Mouse (Mus musculus): ENCODE measurements around the gene Serpinb3d.
"Not testable (repeated sequence)": the region's sequence is repeated elsewhere in the genome, so short reads cannot be mapped to it uniquely, and the experiment has no call there.

Serpinb3d gene

GRCm38 (mm10) chr1:107083406-107083805 is at the start of gene Serpinb3d:
TSS of gene Serpinb3d (minus strand) at chr1:107083506.
- no peak within 1 kb of the TSS for H3K4me3 ChIP-seq (replicated peaks; ENCODE audit: low read length)
- TF ChIP-seq NANOG (IDR thresholded peaks at IDR 0.05; ENCODE audit: borderline replicate concordance, low read length) (no peak), POU5F1 (IDR thresholded peaks at IDR 0.05; ENCODE audit: borderline replicate concordance, low read length) (no peak)
- no peaks in the 10 kb centered on the region for H3K36me3 ChIP-seq (ENCODE audit: insufficient read depth, low read length)
- no peaks in the 10 kb centered on the region for H3K9me3 ChIP-seq (ENCODE audit: low read length)
- H3K27me3 ChIP-seq (ENCODE audit: insufficient read depth, low read length) = no peaks in the 10 kb centered on the region
- H3K4me1 ChIP-seq (replicated peaks; ENCODE audit: low read depth, low read length) = no peaks in the 10 kb centered on the region

- H3K4me1 ChIP-seq (replicated peaks; ENCODE audit: low read depth, low read length); H3K36me3 ChIP-seq (ENCODE audit: insufficient read depth, low read length); H3K4me3 ChIP-seq (replicated peaks; ENCODE audit: low read length); H3K27me3 ChIP-seq (ENCODE audit: insufficient read depth, low read length): not testable (repeated sequence)
- peaks cover 12% of the 10 kb centered on the region for H3K9me3 ChIP-seq (ENCODE audit: low read length)
- peak; percentile 7; the same call in 1 of the 2 replicates for TF ChIP-seq CTCF (conservative IDR thresholded peaks at IDR 0.05; ENCODE audit: low read length)
Measured at GRCm38 (mm10) chr1:107127453-107127852, 44.1 kb upstream of the Serpinb3d start.

DNA sequence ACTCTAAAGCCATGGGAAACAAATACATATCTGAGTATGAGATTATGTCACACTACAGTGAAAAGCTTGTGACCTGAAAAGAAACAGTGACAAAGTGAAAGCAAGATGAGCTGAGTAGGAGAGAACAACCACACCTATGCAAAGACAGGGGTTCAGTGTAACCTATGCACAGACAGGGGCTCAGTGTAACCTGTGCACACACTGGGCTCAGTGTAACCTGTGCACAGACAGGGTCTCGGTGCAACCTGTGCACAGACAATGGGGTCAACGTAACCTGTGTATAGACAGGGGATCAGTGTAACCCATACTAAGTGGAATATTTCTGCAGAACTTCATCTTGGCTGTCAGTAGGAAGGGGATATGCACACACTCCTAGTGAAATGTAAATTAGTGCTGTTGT is 15.1 kb upstream of the Serpinb3d start:
- peaks cover 6% of the 10 kb centered on the region; the same call in 1 of the 2 replicates for H3K4me1 ChIP-seq (replicated peaks; ENCODE audit: low read depth, low read length)
- H3K36me3 ChIP-seq (ENCODE audit: insufficient read depth, low read length) = no peaks in the 10 kb centered on the region
- H3K4me3 ChIP-seq (replicated peaks; ENCODE audit: low read length) = no peak overlapping the region
- H3K9me3 ChIP-seq (ENCODE audit: low read length) = peaks cover 16% of the 10 kb centered on the region
- H3K27me3 ChIP-seq (ENCODE audit: insufficient read depth, low read length) = no peaks in the 10 kb centered on the region
- TF ChIP-seq POU5F1 (IDR thresholded peaks at IDR 0.05; ENCODE audit: borderline replicate concordance, low read length) (no peak), CTCF (conservative IDR thresholded peaks at IDR 0.05; ENCODE audit: low read length) (no peak), NANOG (IDR thresholded peaks at IDR 0.05; ENCODE audit: borderline replicate concordance, low read length) (no peak)

- Histone ChIP-seq H3K9me3 (ENCODE audit: low read length) (no peaks in the 10 kb centered on the region), H3K4me1 (replicated peaks; ENCODE audit: low read depth, low read length) (no peaks in the 10 kb centered on the region), H3K27me3 (ENCODE audit: insufficient read depth, low read length) (no peaks in the 10 kb centered on the region), H3K36me3 (ENCODE audit: insufficient read depth, low read length) (no peaks in the 10 kb centered on the region), H3K4me3 (replicated peaks; ENCODE audit: low read length) (no peak within 1 kb of the TSS)
- TF ChIP-seq POU5F1 (IDR thresholded peaks at IDR 0.05; ENCODE audit: borderline replicate concordance, low read length) (no peak), NANOG (IDR thresholded peaks at IDR 0.05; ENCODE audit: borderline replicate concordance, low read length) (no peak), CTCF (conservative IDR thresholded peaks at IDR 0.05; ENCODE audit: low read length) (no peak)
Measured at GRCm38 (mm10) chr1:107052203-107052602, 31.1 kb downstream of the Serpinb3d start, which contains the start of gene Serpinb3a. TSS of gene Serpinb3a (minus strand) at chr1:107052303.

DNA sequence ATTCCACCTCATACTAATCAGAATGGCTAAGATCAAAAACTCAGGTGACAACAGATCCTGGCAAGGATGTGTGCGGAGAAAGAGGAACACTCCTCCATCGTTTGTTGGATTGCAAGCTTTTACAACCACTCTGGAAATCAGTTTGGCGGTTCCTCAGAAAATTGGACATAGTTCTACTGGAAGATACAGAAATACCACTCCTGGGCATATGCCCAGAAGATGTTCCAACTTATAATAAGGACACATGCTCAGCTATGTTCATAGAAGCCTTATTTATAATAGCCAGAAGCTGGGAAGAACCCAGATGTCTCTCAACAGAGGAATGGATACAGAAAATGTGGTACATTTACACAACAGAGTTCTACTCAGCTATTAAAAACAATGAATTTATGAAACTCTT is 49.1 kb downstream of the Serpinb3d start:
- not testable (repeated sequence) for H3K27me3 ChIP-seq (ENCODE audit: insufficient read depth, low read length); H3K9me3 ChIP-seq (ENCODE audit: low read length); H3K36me3 ChIP-seq (ENCODE audit: insufficient read depth, low read length); H3K4me1 ChIP-seq (replicated peaks; ENCODE audit: low read depth, low read length); H3K4me3 ChIP-seq (replicated peaks; ENCODE audit: low read length)

Measured in E14TG2a.4 (cell line).